Mouse (Mus musculus) embryonic stem cell, embryonic (primary cell): ENCODE results near the gene Vmn2r96.
"Not testable (repeated sequence)": the region's sequence is repeated elsewhere in the genome, so short reads cannot be mapped to it uniquely, and the experiment has no call there.

Source experiments
- CTCF ChIA-PET, 4 experiments: fragments of 300-600 bp in 2 of 4; fragments of 350-600 bp in 2 of 4; sonication (Branson Sonifier 250); formaldehyde crosslinking; loops; one replicate each; lab custom pipeline; 2022; ENCODE audit warnings: inconsistent platforms in 2 of 4; lab: Charles Lee
- POLR2A ChIA-PET, 4 experiments: fragments of 300-600 bp in 2 of 4; fragments of 350-600 bp in 2 of 4; sonication (Branson Sonifier 250); formaldehyde crosslinking; loops; one replicate each; lab custom pipeline; 2022; ENCODE audit warnings: antibody characterized with exemption in 4 of 4, inconsistent platforms in 1 of 4; lab: Charles Lee

The Vmn2r96 gene

GRCm38 (mm10) chr17:18572851-18573250, at the start of gene Vmn2r96:
Gene Vmn2r96 (plus strand): TSS chr17:18573151.
- POLR2A ChIA-PET, CTCF ChIA-PET: not testable (repeated sequence)

GRCm38 (mm10) chr17:18523371-18523770, 49.6 kb upstream of the Vmn2r96 start:
- POLR2A ChIA-PET, result no interaction called here
- CTCF ChIA-PET, result no interaction called here

- POLR2A ChIA-PET, result no interaction called here
- CTCF ChIA-PET, result no interaction called here
Measured at GRCm38 (mm10) chr17:18523991-18524390, 49.0 kb upstream of the Vmn2r96 start.

- CTCF ChIA-PET, POLR2A ChIA-PET: not testable (repeated sequence)
Measured at GRCm38 (mm10) chr17:18558212-18559158, 14.5 kb upstream of the Vmn2r96 start.

- POLR2A ChIA-PET, CTCF ChIA-PET: not testable (repeated sequence)
Measured at GRCm38 (mm10) chr17:18566186-18566585, 6.8 kb upstream of the Vmn2r96 start.

- POLR2A ChIA-PET, CTCF ChIA-PET: not testable (repeated sequence)
Measured at GRCm38 (mm10) chr17:18615151-18615550, 42.2 kb downstream of the Vmn2r96 start.

GRCm38 (mm10) chr17:18626532-18626931, 53.6 kb downstream of the Vmn2r96 start:
- CTCF ChIA-PET, result no interaction called here
- POLR2A ChIA-PET, result no interaction called here
